Mouse (Mus musculus) lung, postnatal 14 days (tissue): ENCODE measurements at regions not wholly inside any gene's neighbourhood (a gene's known extent, or its start where the extent isn't known, plus 50 kb on each side); places are given as distances from the start of the nearest gene placed in this dataset.

Experiments used
- DNase-seq: peaks from one replicate; pipeline ENCODE4 v3.0.0; 2021

GRCm38 (mm10) chr1:73726658-73727057 is 397.6 kb downstream of the Tns1 start:
- DNase-seq, result no peak

- no peak for DNase-seq
Measured at GRCm38 (mm10) chr1:73725486-73725885, 398.8 kb downstream of the Tns1 start.

- DNase-seq, result no peak
Measured at GRCm38 (mm10) chr1:73724551-73724950, 399.7 kb downstream of the Tns1 start.

DNA sequence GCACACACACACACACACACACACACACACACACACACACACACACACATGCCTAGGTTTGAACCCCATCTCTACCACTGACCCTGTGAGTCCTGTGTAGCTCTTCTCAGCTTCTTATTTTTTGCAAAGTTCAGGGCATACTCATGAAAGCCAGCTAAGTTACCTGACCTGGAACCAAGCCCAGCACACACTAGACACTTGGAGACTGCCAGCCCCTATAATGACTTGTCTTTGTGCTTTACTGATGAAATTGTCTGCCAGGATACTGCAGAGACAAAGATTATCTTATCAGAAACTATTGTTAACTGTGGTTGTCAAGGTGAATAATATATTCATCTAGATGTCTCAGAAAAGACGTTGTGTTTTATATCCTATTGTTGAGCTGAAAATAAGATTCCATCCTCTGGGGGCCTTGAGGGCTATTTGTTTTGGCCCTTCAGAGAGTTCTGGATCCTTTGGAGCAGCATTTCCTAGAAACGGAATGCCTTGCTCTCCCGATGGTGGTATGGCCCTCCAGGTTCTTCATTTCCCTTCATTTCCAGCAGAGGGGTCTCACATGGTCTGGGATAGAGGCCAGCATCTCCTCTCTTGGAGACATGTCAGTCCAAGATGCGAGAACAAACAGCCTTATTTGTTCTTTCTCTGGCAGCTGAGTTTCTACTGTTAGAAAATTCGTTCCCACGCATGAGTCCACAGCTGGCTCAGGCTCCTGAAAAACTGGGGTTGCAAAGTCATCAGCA is 402.6 kb downstream of the Tns1 start:
- no peak for DNase-seq

GRCm38 (mm10) chr1:73718421-73718820 is 405.8 kb downstream of the Tns1 start:
- no peak for DNase-seq

- no peak for DNase-seq
Measured at GRCm38 (mm10) chr1:73717401-73717800, 406.8 kb downstream of the Tns1 start.

- DNase-seq, result no peak
Measured at GRCm38 (mm10) chr1:73716901-73717300, 407.3 kb downstream of the Tns1 start.

- no peak for DNase-seq
Measured at GRCm38 (mm10) chr1:73715571-73715970, 408.7 kb downstream of the Tns1 start.

DNA sequence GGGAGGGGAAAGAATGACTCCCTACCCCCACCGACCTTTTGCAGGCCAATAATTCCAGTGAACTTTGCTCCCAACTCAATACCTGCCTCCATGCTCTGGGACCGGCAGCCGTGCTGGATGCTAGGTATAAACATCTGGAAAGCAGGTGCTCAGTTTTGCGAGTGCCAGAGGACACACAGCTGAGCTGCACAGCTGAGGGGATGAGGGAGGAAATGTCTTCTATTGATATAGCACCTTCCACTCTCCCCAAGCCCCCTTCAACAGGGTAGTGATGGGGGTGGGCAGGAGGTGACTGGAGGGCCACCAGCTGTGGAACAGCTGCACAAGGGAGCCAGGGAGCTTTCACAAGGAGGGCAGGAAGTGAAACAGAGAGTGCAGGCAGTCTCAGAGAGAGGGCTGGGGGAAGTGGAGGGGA is 421.8 kb downstream of the Tns1 start:
- no peak for DNase-seq

DNA sequence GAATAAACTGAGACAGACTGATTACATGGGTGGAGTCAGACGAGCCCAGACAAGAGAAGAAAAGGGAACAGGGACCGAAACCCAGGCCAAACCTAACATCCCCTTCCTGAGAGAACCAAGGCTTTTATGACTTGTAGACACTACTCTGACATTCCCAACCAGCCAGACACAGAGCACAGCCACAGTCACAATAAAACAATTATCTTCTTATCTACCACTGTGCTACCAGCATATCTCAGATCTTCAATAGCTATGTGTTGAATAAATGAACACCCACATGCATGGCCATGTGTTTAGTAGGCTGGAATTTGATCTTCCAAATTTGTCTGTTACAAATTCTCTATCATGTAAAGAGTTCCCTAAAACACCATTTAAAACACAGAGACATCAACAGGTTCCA is 430.7 kb downstream of the Tns1 start:
- no peak for DNase-seq

DNA sequence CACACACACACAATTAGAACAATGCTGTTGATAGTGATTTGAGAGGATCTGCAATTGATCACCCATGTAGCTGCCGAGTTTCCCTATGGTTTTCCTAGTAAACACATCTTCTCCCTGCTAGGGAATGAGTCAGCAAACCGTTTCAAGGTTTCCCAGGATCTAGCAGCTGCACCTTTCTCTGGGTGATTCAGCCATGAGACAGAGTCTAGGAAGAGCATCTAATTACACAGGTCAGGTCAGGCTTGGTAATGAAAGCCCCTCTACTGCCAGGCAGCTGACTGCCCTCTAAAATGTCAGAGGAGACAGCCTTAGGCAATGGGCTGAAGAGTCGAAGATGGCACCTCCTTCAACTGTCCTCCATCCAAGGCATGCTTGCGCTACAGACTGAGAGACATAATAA is 438.5 kb downstream of the Tns1 start:
- DNase-seq, result no peak

DNA sequence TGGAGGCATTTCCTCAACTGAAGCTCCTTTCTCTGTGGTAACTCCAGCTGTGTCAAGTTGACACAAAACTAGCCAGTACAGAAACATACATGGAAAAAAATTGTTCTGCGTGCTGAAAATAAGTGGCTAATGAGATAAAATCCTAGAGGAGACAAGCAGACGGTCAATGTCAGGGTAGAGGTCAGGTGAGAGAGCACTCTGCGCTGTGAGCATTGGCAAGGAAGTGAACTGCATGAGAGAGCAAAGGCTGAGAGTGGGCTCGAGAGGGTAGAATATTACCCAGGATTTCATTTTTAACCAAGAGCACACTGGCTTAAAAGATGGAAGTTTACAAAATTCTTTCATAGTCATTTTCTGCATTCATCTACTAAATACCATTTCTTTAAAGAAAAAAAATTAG is 439.2 kb downstream of the Tns1 start:
- no peak for DNase-seq

DNA sequence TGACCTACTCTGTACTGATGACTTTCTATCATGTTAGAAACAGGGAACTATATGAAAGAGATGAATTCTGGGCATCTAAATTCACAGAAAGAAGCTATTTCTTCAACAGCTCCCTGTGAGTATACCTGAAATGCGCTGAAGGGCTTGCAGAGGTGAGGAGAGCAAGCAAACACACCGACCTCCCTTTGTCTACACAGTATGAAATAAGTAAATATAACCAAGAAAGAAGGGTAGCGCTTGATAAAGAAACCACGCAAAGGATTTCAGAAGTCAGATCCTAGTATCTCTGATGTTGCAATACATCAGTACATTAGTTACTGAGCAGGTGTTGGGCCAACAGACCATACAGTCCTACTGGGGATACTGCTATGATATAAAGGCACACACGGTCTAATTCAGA is 440.1 kb downstream of the Tns1 start:
- no peak for DNase-seq

DNA sequence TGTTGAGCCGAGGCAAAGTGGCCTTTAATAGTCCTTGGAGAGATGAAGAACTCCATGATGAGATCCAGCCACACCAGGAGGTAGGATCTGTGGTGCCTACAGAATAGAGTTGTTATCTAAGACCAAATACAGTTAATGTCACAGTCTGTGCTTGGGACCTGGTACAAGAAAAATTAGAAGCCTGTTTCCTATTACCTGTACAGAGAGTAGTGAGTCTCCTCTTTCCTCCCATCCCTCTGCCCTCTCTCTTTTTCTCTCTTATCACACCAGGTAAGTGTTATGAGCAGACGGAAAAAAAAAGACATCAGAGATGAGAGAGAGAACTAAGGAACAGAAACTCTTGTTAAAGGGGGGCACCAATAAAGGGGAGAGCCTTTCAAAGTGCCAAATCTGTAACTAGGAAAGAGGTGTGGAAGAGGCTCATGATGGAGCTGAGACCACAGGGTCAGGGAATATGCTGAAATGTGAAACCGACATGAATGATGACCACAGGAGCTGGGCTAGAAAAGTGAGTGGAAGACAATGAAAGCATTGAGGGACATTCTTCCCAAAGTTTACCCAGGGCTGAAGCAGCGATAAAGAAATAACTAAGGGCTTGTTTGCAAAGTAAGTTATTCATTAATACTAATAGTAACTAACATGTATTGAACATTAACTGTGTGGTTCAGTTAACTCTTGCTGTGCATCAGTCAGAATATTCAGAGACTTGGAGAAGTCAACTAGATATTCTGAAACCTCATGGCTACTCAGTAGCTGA is 440.9 kb downstream of the Tns1 start:
- DNase-seq, result no peak

- DNase-seq, result no peak
Measured at GRCm38 (mm10) chr1:73681697-73682096, 442.6 kb downstream of the Tns1 start.

DNA sequence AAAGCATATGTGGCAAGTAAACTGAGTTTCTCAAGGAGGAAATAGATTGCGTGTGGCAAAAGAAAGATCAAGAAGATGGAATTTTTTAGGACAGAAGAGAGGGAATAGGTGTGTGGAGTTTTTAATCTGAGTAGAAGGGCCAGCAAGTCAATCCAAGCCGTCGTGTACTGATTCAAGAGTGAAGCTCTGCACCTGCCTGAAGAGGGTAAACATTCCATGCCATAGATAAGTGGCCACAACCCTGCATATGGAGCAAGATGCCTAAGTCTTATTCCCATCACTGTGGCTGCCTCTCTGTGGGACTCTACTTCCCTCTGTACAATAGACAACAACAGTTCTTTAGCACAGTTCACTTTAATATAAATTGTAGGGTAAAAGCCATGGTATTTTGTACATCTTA is 443.4 kb downstream of the Tns1 start:
- no peak for DNase-seq

DNA sequence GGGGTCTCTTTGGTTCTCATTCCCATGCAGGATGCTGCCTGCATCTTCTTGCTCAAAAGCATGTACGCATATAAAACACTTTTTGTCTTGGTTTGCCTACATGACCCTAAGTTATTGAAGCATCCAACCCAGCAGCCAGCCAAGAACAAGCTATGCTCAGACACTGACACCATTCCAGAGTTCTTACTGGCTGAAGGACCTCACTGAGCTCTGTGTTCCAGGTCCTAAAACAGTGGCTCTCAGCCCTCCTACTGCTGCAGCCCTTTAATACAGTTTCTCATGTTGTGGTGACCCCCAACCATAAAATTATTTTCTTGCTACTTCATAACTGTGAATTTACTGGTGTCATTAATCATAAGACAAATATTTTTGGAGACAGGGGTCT is 450.4 kb downstream of the Tns1 start:
- DNase-seq, result no peak

- DNase-seq, result no peak
Measured at GRCm38 (mm10) chr1:73673191-73673850, 450.9 kb downstream of the Tns1 start.

GRCm38 (mm10) chr1:73672239-73672638 is 452.0 kb downstream of the Tns1 start:
- no peak for DNase-seq

DNA sequence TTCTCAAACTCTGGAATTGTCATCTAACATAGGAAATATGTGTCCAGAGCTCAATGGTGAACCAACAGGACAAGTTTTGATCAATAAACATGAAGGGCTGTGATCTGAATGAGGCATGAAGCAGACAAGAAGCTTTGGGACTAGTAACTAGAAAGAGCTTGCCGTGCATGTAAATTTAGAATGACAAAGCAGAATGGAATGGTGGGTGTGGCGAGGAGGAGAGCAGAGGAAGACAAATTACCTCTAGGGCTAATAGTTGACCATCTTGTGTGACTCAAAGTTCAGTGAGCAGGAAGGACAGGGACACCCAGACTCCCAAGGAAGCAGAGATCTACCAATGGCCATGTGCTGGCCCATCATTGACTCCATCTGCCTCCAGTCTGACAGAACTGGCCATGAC is 455.6 kb downstream of the Tns1 start:
- no peak for DNase-seq

GRCm38 (mm10) chr1:73663546-73663945 is 460.7 kb downstream of the Tns1 start:
- DNase-seq, result no peak

DNA sequence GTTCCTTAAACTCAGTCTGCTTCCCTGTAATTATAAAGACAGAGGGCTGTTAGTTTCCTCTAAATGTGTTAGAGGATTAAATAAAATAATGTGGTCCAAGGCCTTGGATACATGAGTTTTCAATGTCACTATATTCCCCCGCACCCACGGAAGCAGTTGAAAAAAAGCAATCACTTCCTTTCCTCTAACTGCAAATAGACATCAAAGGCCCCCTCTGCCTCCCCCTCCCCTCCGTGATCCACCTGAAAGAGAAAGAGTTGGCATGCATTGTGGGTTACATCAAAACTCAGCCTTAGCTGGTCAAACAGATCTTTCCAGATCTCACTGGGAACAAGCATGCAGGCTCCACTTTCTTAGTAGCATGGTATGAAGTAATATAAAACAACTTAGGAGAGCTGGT is 479.2 kb downstream of the Tns1 start:
- DNase-seq, result no peak

- DNase-seq, result no peak
Measured at GRCm38 (mm10) chr1:73644394-73644793, 479.9 kb downstream of the Tns1 start.

DNA sequence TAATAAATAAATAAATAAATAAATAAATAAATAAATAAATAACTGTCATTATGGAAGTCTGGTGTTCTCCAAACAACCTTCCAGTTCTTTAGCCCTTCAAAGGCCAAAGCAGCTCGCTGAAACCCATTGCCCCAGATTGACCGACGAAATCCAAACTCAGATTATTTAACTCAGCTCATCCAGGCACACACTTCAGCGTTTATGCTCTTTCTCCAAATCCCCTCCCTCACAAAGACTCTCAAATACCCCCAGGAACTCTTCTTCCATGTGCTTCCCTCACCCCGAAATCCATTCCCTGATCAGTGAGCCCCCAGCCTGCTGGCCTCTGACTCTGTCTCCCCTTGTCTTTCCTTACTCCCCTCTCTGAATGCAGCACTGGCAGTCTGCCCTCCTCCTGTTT is 480.8 kb downstream of the Tns1 start:
- no peak for DNase-seq
